30 mouse cellular contexts compared by ENCODE assay signal in the genomic region with DNA sequence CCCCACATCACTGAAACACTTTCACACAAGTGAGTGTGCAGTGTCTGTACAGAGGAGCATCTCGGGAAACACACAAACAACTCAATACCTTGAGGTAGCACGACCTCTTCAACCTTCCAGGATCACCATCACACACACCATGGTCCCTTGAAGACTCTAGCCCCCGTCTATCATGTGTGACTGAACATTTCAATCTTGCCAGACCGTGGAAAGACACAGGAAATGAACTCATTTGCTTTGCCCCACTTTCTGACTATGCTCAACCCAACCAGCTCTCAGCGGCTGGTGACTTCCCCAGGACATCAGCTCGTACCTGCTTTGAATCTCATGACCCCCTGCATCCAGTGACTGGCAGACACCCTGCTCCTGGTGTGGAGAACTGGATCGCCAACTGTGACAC.
DNase-seq lines count a peak whose midpoint lies in the region; ATAC-seq and TF ChIP-seq lines count a peak whose summit lies in the region.
"Had no signal": no experiment of that assay in that cellular context is flagged by ENCODE, and none has a peak within 500 bp of the region (broad histone marks: within the 10 kb centered on the region; RNA-seq: fewer than 3 reads in every experiment).

No protein-coding gene starts in this region.

- no peak for ATAC-seq in G1E (ENCODE audit: extremely low read depth, insufficient number of reproducible peaks, low FRiP score, poor library complexity, severe bottlenecking)
- peak; percentile 77 for ATAC-seq in inflammation-experienced regulatory T-cells, adult 6 months
- ATAC-seq: forebrain, postnatal 0 days had no signal

- TF ChIP-seq CTCF in G1E (IDR thresholded peaks at IDR 0.05; ENCODE audit: low read depth, low read length): no peak

- H3K4me1 ChIP-seq in G1E (ENCODE audit: insufficient read depth, low read depth, low read length): no peaks in the 10 kb centered on the region; the same call in 1 of the 2 replicates
- H3K4me1 ChIP-seq: forebrain, embryonic 12.5 days; hindbrain, embryonic 13.5 days; limb, embryonic 13.5 days; lung, embryonic 15.5 days; megakaryocyte, embryonic 14.5 days; neural tube, embryonic 15.5 days had no signal

- DNase-seq in G1E (ENCODE audit: low spot score): no peak
- peak; percentile 65 for DNase-seq in thymus, postnatal 14 days
- no peak for DNase-seq in heart, adult 9 months (ENCODE audit: low spot score in 2 of 2)
- no peak for DNase-seq in ovary, postnatal 14 days (ENCODE audit: low spot score)
- DNase-seq in urinary bladder, postnatal 10 days (ENCODE audit: low spot score): no peak
- DNase-seq: adrenal gland, adult 2 months; adrenal gland, postnatal 36 days; B cell, adult 2 months; cerebellum, adult 18-20 months; cerebellum, postnatal 10 days; forebrain, postnatal 0 days; gastrocnemius, postnatal 25 days; heart, adult 11 months; heart, postnatal 4 days; kidney, adult 2 months; kidney, postnatal 36 days; lung, postnatal 36 days; midbrain, embryonic 14.5 days; right cerebral cortex, postnatal 25 days; spleen, adult 18-20 months had no signal

- peaks cover 85% of the 10 kb centered on the region for H3K9me3 ChIP-seq in G1E (replicated peaks)
- H3K9me3 ChIP-seq: embryonic facial prominence, embryonic 10.5 days; embryonic facial prominence, embryonic 15.5 days; forebrain, embryonic 12.5 days; hindbrain, embryonic 13.5 days; limb, embryonic 13.5 days; lung, embryonic 15.5 days; neural tube, embryonic 15.5 days had no signal

- peak overlapping the region; percentile 4; the same call in 1 of the 2 replicates for H3K4me3 ChIP-seq in G1E (ENCODE audit: low read depth, low read length)
- H3K4me3 ChIP-seq: embryonic facial prominence, embryonic 10.5 days; embryonic facial prominence, embryonic 15.5 days; forebrain, embryonic 12.5 days; hindbrain, embryonic 13.5 days; layer of hippocampus, adult 2 months; limb, embryonic 13.5 days; lung, embryonic 15.5 days; neural tube, embryonic 15.5 days had no signal

- no peaks in the 10 kb centered on the region; the same call in 1 of the 2 replicates for H3K27me3 ChIP-seq in G1E (ENCODE audit: insufficient read depth, low read length)
- H3K27me3 ChIP-seq: embryonic facial prominence, embryonic 15.5 days; forebrain, embryonic 12.5 days; hindbrain, embryonic 13.5 days; limb, embryonic 13.5 days; lung, embryonic 15.5 days; megakaryocyte, embryonic 14.5 days; neural tube, embryonic 15.5 days had no signal

- H3K36me3 ChIP-seq in G1E (replicated peaks): no peaks in the 10 kb centered on the region
- H3K36me3 ChIP-seq: embryonic facial prominence, embryonic 10.5 days; embryonic facial prominence, embryonic 15.5 days; forebrain, embryonic 12.5 days; hindbrain, embryonic 13.5 days; limb, embryonic 13.5 days; lung, embryonic 15.5 days; neural tube, embryonic 15.5 days had no signal
